Mouse (Mus musculus): ENCODE results near the gene Chmp6. TPM values are rescaled to one million over a fixed set of nuclear protein-coding genes. Genes with fewer than 3 reads are reported as not detected.
A peak's percentile ranks its signal among the peaks of the same experiment; 100 is the strongest.

The Chmp6 gene
- total RNA-seq, 2 experiments from 2014 or later, result 37.3 to 37.9 TPM

- DNase-seq (ENCODE audit: low spot score in 2 of 2), result no peak
Measured at GRCm38 (mm10) chr11:119907006-119907650, 6.1 kb upstream of the Chmp6 start.

- DNase-seq (ENCODE audit: low spot score in 2 of 2), result no peak
Measured at GRCm38 (mm10) chr11:119907711-119908110, 5.5 kb upstream of the Chmp6 start.

GRCm38 (mm10) chr11:119909436-119909835 lies 3.8 kb upstream of the Chmp6 start:
- DNase-seq (ENCODE audit: low spot score in 2 of 2), result peak in 1 of 2 experiments; percentile 68

- DNase-seq (ENCODE audit: low spot score in 2 of 2), result no peak
Measured at GRCm38 (mm10) chr11:119912845-119913244, 396 bp upstream of the Chmp6 start.

GRCm38 (mm10) chr11:119913935-119914314 lies 684 bp downstream of the Chmp6 start:
- DNase-seq (ENCODE audit: low spot score in 2 of 2), result no peak

GRCm38 (mm10) chr11:119914381-119914780 lies 1.1 kb downstream of the Chmp6 start:
- no peak for DNase-seq (ENCODE audit: low spot score in 2 of 2)

GRCm38 (mm10) chr11:119915666-119916065 lies 2.4 kb downstream of the Chmp6 start:
- DNase-seq (ENCODE audit: low spot score in 2 of 2), result no peak

- peak in 1 of 2 experiments; percentile 51 for DNase-seq (ENCODE audit: low spot score in 2 of 2)
Measured at GRCm38 (mm10) chr11:119916102-119916790, 3.0 kb downstream of the Chmp6 start.

- DNase-seq (ENCODE audit: low spot score in 2 of 2), result no peak
Measured at GRCm38 (mm10) chr11:119916834-119917469, 3.7 kb downstream of the Chmp6 start.

GRCm38 (mm10) chr11:119918521-119918920 lies 5.3 kb downstream of the Chmp6 start:
- no peak for DNase-seq (ENCODE audit: low spot score in 2 of 2)

GRCm38 (mm10) chr11:119919432-119919831 lies 6.2 kb downstream of the Chmp6 start:
- no peak for DNase-seq (ENCODE audit: low spot score in 2 of 2)

- DNase-seq (ENCODE audit: low spot score in 2 of 2), result peak; percentile 58 to 79
Measured at GRCm38 (mm10) chr11:119919897-119920296, 6.7 kb downstream of the Chmp6 start.

- DNase-seq (ENCODE audit: low spot score in 2 of 2), result no peak
Measured at GRCm38 (mm10) chr11:119920668-119921067, 7.4 kb downstream of the Chmp6 start.

- DNase-seq (ENCODE audit: low spot score in 2 of 2), result no peak
Measured at GRCm38 (mm10) chr11:119925176-119925575, 11.9 kb downstream of the Chmp6 start.

GRCm38 (mm10) chr11:119926762-119927161 lies 13.5 kb downstream of the Chmp6 start:
- no peak for DNase-seq (ENCODE audit: low spot score in 2 of 2)

- no peak for DNase-seq (ENCODE audit: low spot score in 2 of 2)
Measured at GRCm38 (mm10) chr11:119928023-119928681, 14.9 kb downstream of the Chmp6 start.

- DNase-seq (ENCODE audit: low spot score in 2 of 2), result no peak
Measured at GRCm38 (mm10) chr11:119929603-119930265, 16.5 kb downstream of the Chmp6 start.

GRCm38 (mm10) chr11:119931809-119932208 lies 18.6 kb downstream of the Chmp6 start:
- DNase-seq (ENCODE audit: low spot score in 2 of 2), result no peak

GRCm38 (mm10) chr11:119933142-119933541 lies 19.9 kb downstream of the Chmp6 start:
- DNase-seq (ENCODE audit: low spot score in 2 of 2), result peak in 1 of 2 experiments; percentile 49

- DNase-seq (ENCODE audit: low spot score in 2 of 2), result no peak
Measured at GRCm38 (mm10) chr11:119933819-119934583, 20.8 kb downstream of the Chmp6 start.
